Mouse (Mus musculus): ENCODE data around the gene Foxp1. TPM values are rescaled to one million over a fixed set of nuclear protein-coding genes. Genes with fewer than 3 reads are reported as not detected.

Foxp1 gene
- polyA plus RNA-seq, 1 experiment, result 73.4 TPM

- no peak for TF ChIP-seq POLR2A (IDR thresholded peaks at IDR 0.05; ENCODE audit: borderline replicate concordance, low read depth, low read length)
- TF ChIP-seq CTCF (IDR thresholded peaks at IDR 0.05; ENCODE audit: low read depth, low read length), result no peak
- Histone ChIP-seq H3K4me3 (ENCODE audit: insufficient read depth, low read length) (no peak overlapping the region), H3K27ac (ENCODE audit: insufficient read depth, low read depth, low read length) (peak overlapping the region; percentile 22), H3K4me1 (ENCODE audit: control insufficient read depth, insufficient read depth, low read length) (peaks cover 32% of the 10 kb centered on the region)
Observed at GRCm38 (mm10) chr6:99359036-99359698, 163.4 kb downstream of the Foxp1 start.

DNA sequence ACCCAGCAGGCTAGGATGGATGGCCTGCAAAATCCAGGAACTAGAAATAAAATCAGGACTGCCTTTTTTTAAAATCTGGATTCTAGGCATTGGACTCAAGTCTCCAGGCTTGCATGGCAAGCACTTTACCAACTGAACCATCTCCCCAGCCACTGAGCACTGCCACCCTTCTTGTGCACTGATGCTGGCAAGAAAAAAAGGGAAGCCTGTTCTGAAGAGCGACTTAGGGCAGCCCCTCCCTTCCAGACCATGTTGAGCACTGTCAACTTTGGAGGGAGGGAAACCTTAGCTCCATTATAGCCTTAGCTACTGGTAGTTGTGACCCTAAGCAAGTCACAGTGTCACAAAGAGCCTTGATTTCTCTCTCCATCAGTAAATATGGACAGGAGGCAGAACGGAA lies 164.6 kb downstream of the Foxp1 start:
- no peak overlapping the region for H3K4me3 ChIP-seq (ENCODE audit: insufficient read depth, low read length)
- no peak overlapping the region for H3K27ac ChIP-seq (ENCODE audit: insufficient read depth, low read depth, low read length)
- TF ChIP-seq POLR2A (IDR thresholded peaks at IDR 0.05; ENCODE audit: borderline replicate concordance, low read depth, low read length) (no peak), CTCF (IDR thresholded peaks at IDR 0.05; ENCODE audit: low read depth, low read length) (no peak)
- peaks cover 32% of the 10 kb centered on the region for H3K4me1 ChIP-seq (ENCODE audit: control insufficient read depth, insufficient read depth, low read length)

DNA sequence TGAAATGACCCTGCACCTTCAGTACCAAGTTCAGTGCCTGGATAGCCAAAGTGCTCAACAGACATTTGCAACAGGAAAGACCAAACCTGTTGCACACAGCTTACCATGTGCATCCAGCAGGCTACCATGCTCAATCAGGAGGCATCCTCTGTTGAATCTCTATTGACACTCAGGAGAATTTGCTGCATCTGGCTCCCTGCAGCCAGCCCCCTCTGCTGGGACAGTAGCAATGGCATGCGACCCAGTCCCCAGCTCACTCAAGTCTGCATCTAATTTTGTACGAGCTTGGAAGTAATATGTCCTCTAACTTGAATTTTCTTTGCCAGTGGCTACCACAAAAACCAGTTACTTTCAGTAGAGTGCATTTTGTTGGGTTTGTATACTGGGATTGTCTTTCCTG lies 168.2 kb downstream of the Foxp1 start:
- TF ChIP-seq CTCF (IDR thresholded peaks at IDR 0.05; ENCODE audit: low read depth, low read length), result no peak
- TF ChIP-seq POLR2A (IDR thresholded peaks at IDR 0.05; ENCODE audit: borderline replicate concordance, low read depth, low read length), result no peak
- no peak overlapping the region for H3K4me3 ChIP-seq (ENCODE audit: insufficient read depth, low read length)
- H3K27ac ChIP-seq (ENCODE audit: insufficient read depth, low read depth, low read length), result no peak overlapping the region
- peaks cover 18% of the 10 kb centered on the region for H3K4me1 ChIP-seq (ENCODE audit: control insufficient read depth, insufficient read depth, low read length)

DNA sequence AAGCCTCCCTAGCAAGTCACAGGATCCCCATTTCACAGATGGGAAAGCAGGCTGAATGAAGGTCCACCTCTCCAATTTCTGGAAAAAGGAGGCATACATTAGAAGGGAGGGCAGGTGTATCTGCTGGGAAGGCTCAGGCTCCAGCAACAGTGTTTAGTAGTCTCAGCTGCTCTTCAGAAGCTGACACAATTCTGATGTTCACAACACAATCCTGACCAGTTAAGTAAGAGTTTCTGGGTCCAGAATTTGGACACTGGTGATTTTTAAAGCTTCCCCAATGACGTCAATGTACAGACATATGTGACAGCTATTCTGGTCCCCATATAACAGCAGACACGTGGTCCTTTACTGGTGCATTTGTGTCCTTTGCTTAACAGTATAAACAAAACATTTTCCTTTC lies 169.1 kb downstream of the Foxp1 start:
- no peak for TF ChIP-seq CTCF (IDR thresholded peaks at IDR 0.05; ENCODE audit: low read depth, low read length)
- no peak for TF ChIP-seq POLR2A (IDR thresholded peaks at IDR 0.05; ENCODE audit: borderline replicate concordance, low read depth, low read length)
- H3K27ac ChIP-seq (ENCODE audit: insufficient read depth, low read depth, low read length), result no peak overlapping the region
- peaks cover 9% of the 10 kb centered on the region for H3K4me1 ChIP-seq (ENCODE audit: control insufficient read depth, insufficient read depth, low read length)
- no peak overlapping the region for H3K4me3 ChIP-seq (ENCODE audit: insufficient read depth, low read length)

- TF ChIP-seq POLR2A (IDR thresholded peaks at IDR 0.05; ENCODE audit: borderline replicate concordance, low read depth, low read length) (no peak), CTCF (IDR thresholded peaks at IDR 0.05; ENCODE audit: low read depth, low read length) (no peak)
- H3K4me1 ChIP-seq (ENCODE audit: control insufficient read depth, insufficient read depth, low read length), result no peaks in the 10 kb centered on the region
- H3K4me3 ChIP-seq (ENCODE audit: insufficient read depth, low read length), result no peak overlapping the region
- H3K27ac ChIP-seq (ENCODE audit: insufficient read depth, low read depth, low read length), result no peak overlapping the region
Observed at GRCm38 (mm10) chr6:99350566-99350965, 172.0 kb downstream of the Foxp1 start.

GRCm38 (mm10) chr6:99350156-99350555 lies 172.4 kb downstream of the Foxp1 start:
- no peak overlapping the region for H3K27ac ChIP-seq (ENCODE audit: insufficient read depth, low read depth, low read length)
- H3K4me3 ChIP-seq (ENCODE audit: insufficient read depth, low read length), result no peak overlapping the region
- TF ChIP-seq POLR2A (IDR thresholded peaks at IDR 0.05; ENCODE audit: borderline replicate concordance, low read depth, low read length) (no peak), CTCF (IDR thresholded peaks at IDR 0.05; ENCODE audit: low read depth, low read length) (no peak)
- H3K4me1 ChIP-seq (ENCODE audit: control insufficient read depth, insufficient read depth, low read length), result peaks cover under 1% of the 10 kb centered on the region; the same call in 1 of the 2 replicates

- peaks cover 16% of the 10 kb centered on the region for H3K4me1 ChIP-seq (ENCODE audit: control insufficient read depth, insufficient read depth, low read length)
- TF ChIP-seq POLR2A (IDR thresholded peaks at IDR 0.05; ENCODE audit: borderline replicate concordance, low read depth, low read length), result no peak
- no peak for TF ChIP-seq CTCF (IDR thresholded peaks at IDR 0.05; ENCODE audit: low read depth, low read length)
- no peak overlapping the region for H3K4me3 ChIP-seq (ENCODE audit: insufficient read depth, low read length)
- no peak overlapping the region for H3K27ac ChIP-seq (ENCODE audit: insufficient read depth, low read depth, low read length)
Observed at GRCm38 (mm10) chr6:99347836-99348235, 174.7 kb downstream of the Foxp1 start.

GRCm38 (mm10) chr6:99344966-99345365 lies 177.6 kb downstream of the Foxp1 start:
- H3K4me3 ChIP-seq (ENCODE audit: insufficient read depth, low read length), result no peak overlapping the region
- H3K27ac ChIP-seq (ENCODE audit: insufficient read depth, low read depth, low read length), result no peak overlapping the region; the same call in 1 of the 2 replicates
- TF ChIP-seq POLR2A (IDR thresholded peaks at IDR 0.05; ENCODE audit: borderline replicate concordance, low read depth, low read length) (no peak), CTCF (IDR thresholded peaks at IDR 0.05; ENCODE audit: low read depth, low read length) (no peak)

GRCm38 (mm10) chr6:99344357-99344756 lies 178.2 kb downstream of the Foxp1 start:
- Histone ChIP-seq H3K27ac (ENCODE audit: insufficient read depth, low read depth, low read length) (peak overlapping the region; percentile 21), H3K4me3 (ENCODE audit: insufficient read depth, low read length) (no peak overlapping the region), H3K4me1 (ENCODE audit: control insufficient read depth, insufficient read depth, low read length) (peaks cover 18% of the 10 kb centered on the region)
- no peak for TF ChIP-seq CTCF (IDR thresholded peaks at IDR 0.05; ENCODE audit: low read depth, low read length)
- TF ChIP-seq POLR2A (IDR thresholded peaks at IDR 0.05; ENCODE audit: borderline replicate concordance, low read depth, low read length), result no peak

More at GRCm38 (mm10) chr6:99344966-99345365, 177.6 kb downstream of the Foxp1 start:
- peaks cover 17% of the 10 kb centered on the region for H3K4me1 ChIP-seq (ENCODE audit: control insufficient read depth, insufficient read depth, low read length)

DNA sequence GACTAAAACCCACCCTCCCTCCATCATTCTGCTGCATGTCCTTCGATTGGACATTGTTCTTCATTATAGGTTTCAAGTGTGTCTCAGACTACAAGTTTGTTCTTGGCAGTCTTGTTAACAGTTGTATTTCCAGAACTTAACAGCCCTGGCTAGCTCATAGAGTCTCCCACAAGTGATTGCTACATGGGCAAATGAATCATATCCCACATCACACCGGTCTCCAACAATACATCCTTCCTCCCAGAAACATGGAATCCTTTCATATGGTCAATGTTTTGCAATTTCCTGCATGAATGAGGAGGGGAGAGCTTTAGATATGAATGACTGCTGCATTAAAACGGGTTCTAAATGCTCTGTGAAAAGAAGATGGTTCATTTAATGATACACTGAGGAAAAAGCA lies 178.7 kb downstream of the Foxp1 start:
- Histone ChIP-seq H3K4me1 (ENCODE audit: control insufficient read depth, insufficient read depth, low read length) (peaks cover 20% of the 10 kb centered on the region), H3K27ac (ENCODE audit: insufficient read depth, low read depth, low read length) (peak overlapping the region; percentile 21; the same call in 1 of the 2 replicates), H3K4me3 (ENCODE audit: insufficient read depth, low read length) (no peak overlapping the region)
- TF ChIP-seq CTCF (IDR thresholded peaks at IDR 0.05; ENCODE audit: low read depth, low read length) (no peak), POLR2A (IDR thresholded peaks at IDR 0.05; ENCODE audit: borderline replicate concordance, low read depth, low read length) (no peak)
